Mouse (Mus musculus): ENCODE results near the gene Dnal4. TPM values are rescaled to one million over a fixed set of nuclear protein-coding genes. Genes with fewer than 3 reads are reported as not detected.

Dnal4 gene
- polyA plus RNA-seq, 1 experiment: 15.7 TPM

DNA sequence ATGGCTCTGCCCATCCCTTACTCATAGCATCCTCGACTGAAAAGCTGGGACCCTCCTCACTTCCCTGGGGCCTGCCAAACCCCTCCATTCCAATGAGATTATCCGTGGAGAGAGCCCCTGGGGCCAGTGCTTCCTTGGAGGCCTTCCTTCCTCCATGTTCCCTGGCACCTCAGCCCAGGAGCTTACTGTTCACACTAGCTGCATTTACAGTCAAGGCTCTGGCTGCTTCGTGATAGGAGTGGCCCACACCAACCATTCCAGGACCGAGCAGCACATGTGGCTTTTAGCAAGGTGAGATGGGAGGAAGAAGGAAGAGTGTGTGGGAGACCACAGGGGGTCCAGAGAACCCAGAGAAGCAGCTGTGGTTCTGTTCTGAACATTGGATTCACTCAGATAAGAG is 23.8 kb downstream of the Dnal4 start:
- no peaks in the 10 kb centered on the region for H3K36me3 ChIP-seq (ENCODE audit: control insufficient read depth, insufficient read depth, low read length, poor library complexity, severe bottlenecking)
- no peaks in the 10 kb centered on the region for H3K9me3 ChIP-seq (replicated peaks; ENCODE audit: control insufficient read depth, insufficient read depth, low read length, poor library complexity, severe bottlenecking)
- H3K4me1 ChIP-seq (ENCODE audit: control insufficient read depth, insufficient read depth, low read length): no peaks in the 10 kb centered on the region
- H3K9ac ChIP-seq (ENCODE audit: low read depth, poor library complexity, severe bottlenecking): no peak overlapping the region
- no peak overlapping the region for H3K27ac ChIP-seq (ENCODE audit: insufficient read depth, low read length)
- no peak for TF ChIP-seq POLR2A (IDR thresholded peaks at IDR 0.05; ENCODE audit: insufficient read depth, low read length)
- H3K27me3 ChIP-seq (ENCODE audit: control insufficient read depth, insufficient read depth, low read length, poor library complexity, severe bottlenecking): no peaks in the 10 kb centered on the region
- H3K4me3 ChIP-seq (ENCODE audit: low read depth, low read length): no peak overlapping the region

DNA sequence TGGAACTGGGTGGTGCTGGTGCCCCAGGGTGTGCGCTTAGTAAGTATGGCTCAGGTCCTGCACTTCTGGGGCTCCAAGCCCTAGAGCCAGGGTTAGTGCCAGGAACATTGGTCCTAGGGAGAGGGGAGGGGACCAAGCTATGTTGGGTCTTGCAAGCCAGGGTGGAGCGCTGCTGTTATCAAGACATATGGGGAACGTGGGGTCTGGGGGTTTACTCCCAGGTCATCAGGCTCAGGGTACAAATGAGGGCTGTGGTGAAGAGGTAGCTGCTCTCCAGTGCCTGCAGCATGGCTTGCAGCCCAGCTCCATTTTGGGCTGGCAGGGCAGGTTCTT is 24.3 kb downstream of the Dnal4 start:
- no peak overlapping the region for H3K4me3 ChIP-seq (ENCODE audit: low read depth, low read length)
- no peaks in the 10 kb centered on the region for H3K4me1 ChIP-seq (ENCODE audit: control insufficient read depth, insufficient read depth, low read length)
- H3K9ac ChIP-seq (ENCODE audit: low read depth, poor library complexity, severe bottlenecking): no peak overlapping the region
- H3K27ac ChIP-seq (ENCODE audit: insufficient read depth, low read length): no peak overlapping the region
- no peaks in the 10 kb centered on the region for H3K9me3 ChIP-seq (replicated peaks; ENCODE audit: control insufficient read depth, insufficient read depth, low read length, poor library complexity, severe bottlenecking)
- H3K36me3 ChIP-seq (ENCODE audit: control insufficient read depth, insufficient read depth, low read length, poor library complexity, severe bottlenecking): no peaks in the 10 kb centered on the region
- TF ChIP-seq POLR2A (IDR thresholded peaks at IDR 0.05; ENCODE audit: insufficient read depth, low read length): no peak
- TF ChIP-seq EP300 (IDR thresholded peaks at IDR 0.05; ENCODE audit: insufficient read depth, low read depth, low read length): no peak
- no peak for TF ChIP-seq CTCF (IDR thresholded peaks at IDR 0.05; ENCODE audit: low read depth, low read length)
- no peaks in the 10 kb centered on the region for H3K27me3 ChIP-seq (ENCODE audit: control insufficient read depth, insufficient read depth, low read length, poor library complexity, severe bottlenecking)

DNA sequence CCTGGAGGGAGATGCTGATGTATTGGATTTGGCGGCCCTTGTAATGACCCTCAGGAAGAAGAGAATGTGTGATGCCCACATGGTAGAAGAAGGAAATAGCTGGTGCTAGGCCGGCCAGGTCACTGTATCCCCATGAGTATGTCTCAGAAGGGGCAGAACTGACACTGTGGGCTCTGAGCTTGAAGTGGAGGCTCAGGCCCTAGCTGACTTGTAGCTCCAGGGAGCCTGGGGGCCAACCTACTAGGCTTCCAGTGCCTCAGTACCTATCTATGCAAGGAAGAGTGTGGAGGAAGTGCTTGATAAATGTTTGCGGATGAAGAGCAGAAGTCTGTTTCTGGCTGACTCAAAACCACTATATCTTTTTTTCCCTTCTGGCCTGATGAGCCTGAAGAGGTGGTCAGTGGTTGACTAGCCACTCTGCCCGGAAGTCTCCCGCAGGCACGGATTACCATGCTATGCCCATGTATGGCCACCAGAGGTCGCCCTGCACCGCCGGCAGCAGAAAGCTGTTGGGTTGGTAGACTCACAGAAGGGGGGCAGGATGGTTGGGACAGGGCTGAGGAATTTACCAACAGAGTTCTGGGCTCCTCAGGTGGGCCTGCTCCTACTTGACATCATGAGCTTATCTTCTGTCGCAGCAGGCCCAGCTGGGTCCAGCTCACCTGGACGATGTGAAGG is 24.8 kb downstream of the Dnal4 start:
- no peaks in the 10 kb centered on the region for H3K9me3 ChIP-seq (replicated peaks; ENCODE audit: control insufficient read depth, insufficient read depth, low read length, poor library complexity, severe bottlenecking)
- no peak overlapping the region for H3K9ac ChIP-seq (ENCODE audit: low read depth, poor library complexity, severe bottlenecking)
- no peaks in the 10 kb centered on the region for H3K27me3 ChIP-seq (ENCODE audit: control insufficient read depth, insufficient read depth, low read length, poor library complexity, severe bottlenecking)
- no peak overlapping the region for H3K4me3 ChIP-seq (ENCODE audit: low read depth, low read length)
- no peaks in the 10 kb centered on the region for H3K4me1 ChIP-seq (ENCODE audit: control insufficient read depth, insufficient read depth, low read length)
- H3K36me3 ChIP-seq (ENCODE audit: control insufficient read depth, insufficient read depth, low read length, poor library complexity, severe bottlenecking): no peaks in the 10 kb centered on the region
- peak; percentile 95 for TF ChIP-seq CTCF (IDR thresholded peaks at IDR 0.05; ENCODE audit: low read depth, low read length)
- no peak for TF ChIP-seq POLR2A (IDR thresholded peaks at IDR 0.05; ENCODE audit: insufficient read depth, low read length)
- no peak overlapping the region for H3K27ac ChIP-seq (ENCODE audit: insufficient read depth, low read length)

DNA sequence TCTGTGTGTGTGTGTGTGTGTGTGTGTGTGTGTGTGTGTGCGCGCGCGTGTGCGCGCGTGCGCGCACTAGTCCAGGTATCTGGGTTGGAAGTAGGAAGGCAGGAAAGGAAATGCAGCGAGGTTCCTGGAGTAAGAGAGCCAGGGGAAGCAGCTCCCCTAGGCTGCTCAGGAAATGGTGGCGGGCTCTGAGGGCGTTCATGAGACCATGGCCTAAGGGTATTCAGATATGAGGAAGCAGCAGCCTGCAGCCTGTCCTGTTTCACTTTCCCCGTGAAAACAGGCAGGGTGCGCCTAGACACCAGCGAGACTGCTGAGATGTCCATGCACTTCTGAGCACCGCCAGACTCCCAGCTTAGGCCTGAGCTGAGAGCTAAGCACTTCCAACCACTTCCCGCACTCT is 25.9 kb downstream of the Dnal4 start:
- Histone ChIP-seq H3K9me3 (replicated peaks; ENCODE audit: control insufficient read depth, insufficient read depth, low read length, poor library complexity, severe bottlenecking) (no peaks in the 10 kb centered on the region), H3K4me1 (ENCODE audit: control insufficient read depth, insufficient read depth, low read length) (no peaks in the 10 kb centered on the region), H3K9ac (ENCODE audit: low read depth, poor library complexity, severe bottlenecking) (peak overlapping the region; percentile 47), H3K4me3 (ENCODE audit: low read depth, low read length) (peak overlapping the region; percentile 40), H3K27me3 (ENCODE audit: control insufficient read depth, insufficient read depth, low read length, poor library complexity, severe bottlenecking) (no peaks in the 10 kb centered on the region), H3K27ac (ENCODE audit: insufficient read depth, low read length) (no peak overlapping the region; the same call in 1 of the 2 replicates), H3K36me3 (ENCODE audit: control insufficient read depth, insufficient read depth, low read length, poor library complexity, severe bottlenecking) (no peaks in the 10 kb centered on the region)
- TF ChIP-seq EP300 (IDR thresholded peaks at IDR 0.05; ENCODE audit: insufficient read depth, low read depth, low read length) (no peak), CTCF (IDR thresholded peaks at IDR 0.05; ENCODE audit: low read depth, low read length) (no peak), POLR2A (IDR thresholded peaks at IDR 0.05; ENCODE audit: insufficient read depth, low read length) (no peak)

DNA sequence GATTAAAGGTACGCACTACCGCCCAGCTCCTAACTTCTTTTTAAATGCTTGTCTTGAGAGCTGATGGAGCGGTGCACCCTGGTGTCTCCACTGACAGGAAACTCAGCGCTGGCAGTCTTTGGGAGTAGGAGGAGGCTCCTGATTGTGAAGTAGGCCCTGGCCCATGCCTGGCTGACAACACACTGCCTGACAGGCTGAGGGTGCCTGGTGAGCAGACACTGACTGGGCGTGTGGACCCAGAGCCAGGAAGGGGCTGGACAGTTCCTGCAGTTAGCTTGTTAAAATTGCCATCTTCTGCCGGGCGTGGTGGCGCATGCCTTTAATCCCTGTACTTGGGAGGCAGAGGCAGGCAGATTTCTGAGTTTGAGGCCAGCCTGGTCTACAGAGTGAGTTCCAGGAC is 27.4 kb downstream of the Dnal4 start:
- H3K9me3 ChIP-seq (replicated peaks; ENCODE audit: control insufficient read depth, insufficient read depth, low read length, poor library complexity, severe bottlenecking): no peaks in the 10 kb centered on the region
- no peak overlapping the region for H3K9ac ChIP-seq (ENCODE audit: low read depth, poor library complexity, severe bottlenecking)
- no peak overlapping the region for H3K4me3 ChIP-seq (ENCODE audit: low read depth, low read length)
- no peak overlapping the region for H3K27ac ChIP-seq (ENCODE audit: insufficient read depth, low read length)
- H3K4me1 ChIP-seq (ENCODE audit: control insufficient read depth, insufficient read depth, low read length): no peaks in the 10 kb centered on the region
- no peaks in the 10 kb centered on the region for H3K27me3 ChIP-seq (ENCODE audit: control insufficient read depth, insufficient read depth, low read length, poor library complexity, severe bottlenecking)
- no peak for TF ChIP-seq EP300 (IDR thresholded peaks at IDR 0.05; ENCODE audit: insufficient read depth, low read depth, low read length)
- no peak for TF ChIP-seq POLR2A (IDR thresholded peaks at IDR 0.05; ENCODE audit: insufficient read depth, low read length)
- no peak for TF ChIP-seq CTCF (IDR thresholded peaks at IDR 0.05; ENCODE audit: low read depth, low read length)
- H3K36me3 ChIP-seq (ENCODE audit: control insufficient read depth, insufficient read depth, low read length, poor library complexity, severe bottlenecking): no peaks in the 10 kb centered on the region

DNA sequence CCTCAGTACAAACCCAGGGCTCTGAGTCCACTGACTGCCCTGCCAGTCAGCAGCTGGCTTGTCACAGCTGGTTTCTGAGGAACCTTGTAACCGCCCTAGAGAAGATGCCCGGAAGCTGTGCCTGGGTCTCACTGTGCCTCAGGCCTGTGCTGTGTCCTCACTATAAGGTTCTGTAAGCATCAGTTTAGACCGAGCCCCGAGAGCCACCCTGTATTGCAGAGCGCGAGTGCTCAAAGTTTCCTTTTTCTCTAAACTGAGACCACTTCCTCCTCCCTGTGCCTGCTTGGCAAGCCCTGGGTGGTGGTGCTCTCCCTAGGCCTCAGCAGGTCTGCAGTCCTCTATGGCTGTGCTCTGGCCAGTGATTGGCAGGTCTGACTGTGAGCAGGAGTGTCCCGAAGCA is 28.5 kb downstream of the Dnal4 start:
- no peaks in the 10 kb centered on the region for H3K27me3 ChIP-seq (ENCODE audit: control insufficient read depth, insufficient read depth, low read length, poor library complexity, severe bottlenecking)
- no peak overlapping the region for H3K9ac ChIP-seq (ENCODE audit: low read depth, poor library complexity, severe bottlenecking)
- TF ChIP-seq POLR2A (IDR thresholded peaks at IDR 0.05; ENCODE audit: insufficient read depth, low read length) (no peak), CTCF (IDR thresholded peaks at IDR 0.05; ENCODE audit: low read depth, low read length) (no peak), EP300 (IDR thresholded peaks at IDR 0.05; ENCODE audit: insufficient read depth, low read depth, low read length) (no peak)
- H3K4me1 ChIP-seq (ENCODE audit: control insufficient read depth, insufficient read depth, low read length): no peaks in the 10 kb centered on the region
- no peaks in the 10 kb centered on the region for H3K9me3 ChIP-seq (replicated peaks; ENCODE audit: control insufficient read depth, insufficient read depth, low read length, poor library complexity, severe bottlenecking)
- H3K27ac ChIP-seq (ENCODE audit: insufficient read depth, low read length): no peak overlapping the region
- H3K4me3 ChIP-seq (ENCODE audit: low read depth, low read length): no peak overlapping the region
- no peaks in the 10 kb centered on the region for H3K36me3 ChIP-seq (ENCODE audit: control insufficient read depth, insufficient read depth, low read length, poor library complexity, severe bottlenecking)

Measured in ES-Bruce4 (cell line).